Mouse (Mus musculus) hindbrain, embryonic 13.5 days (tissue): ENCODE data around the gene Gab3. TPM values are rescaled to one million over a fixed set of nuclear protein-coding genes. Genes with fewer than 3 reads are reported as not detected.
A peak's percentile ranks its signal among the peaks of the same experiment; 100 is the strongest.
"Not testable (repeated sequence)": the region's sequence is repeated elsewhere in the genome, so short reads cannot be mapped to it uniquely, and the experiment has no call there.

Experiments used
- ATAC-seq: fragments of 200-750 bp; cut with Nextera tagmentation; 2 replicates; pipeline ENCODE4 v1.8.0; 2017; ENCODE audit warnings: moderate TSS enrichment; ENCODE audit not compliant: low FRiP score
- H3K27ac ChIP-seq: fragments of 300-500 bp; sonication (generic); 2 replicates; pipeline ENCODE4 v1.5.1; 2015; ENCODE audit warnings: inconsistent platforms, mild to moderate bottlenecking, moderate library complexity
- H3K27me3 ChIP-seq: fragments of 300-500 bp; sonication (generic); 2 replicates; pipeline ENCODE4 v1.6.1; 2015; ENCODE audit warnings: mild to moderate bottlenecking, inconsistent platforms
- H3K36me3 ChIP-seq: fragments of 300-500 bp; sonication (generic); 2 replicates; pipeline ENCODE4 v1.6.1; 2015; ENCODE audit warnings: mild to moderate bottlenecking, inconsistent platforms
- H3K4me1 ChIP-seq: fragments of 300-500 bp; sonication (generic); replicated peaks from 2 replicates; pipeline ENCODE4 v1.6.1; 2015; ENCODE audit warnings: inconsistent platforms
- H3K4me2 ChIP-seq: fragments of 300-500 bp; sonication (generic); 2 replicates; pipeline ENCODE4 v1.6.1; 2015; ENCODE audit warnings: inconsistent platforms, mild to moderate bottlenecking, moderate library complexity
- H3K4me3 ChIP-seq: fragments of 300-500 bp; sonication (generic); 2 replicates; pipeline ENCODE4 v1.5.1; 2015; ENCODE audit warnings: mild to moderate bottlenecking, inconsistent platforms
- H3K9ac ChIP-seq: fragments of 300-500 bp; sonication (generic); 2 replicates; pipeline ENCODE4 v1.6.1; 2015; ENCODE audit warnings: mild to moderate bottlenecking, inconsistent platforms
- H3K9me3 ChIP-seq: fragments of 300-500 bp; sonication (generic); 2 replicates; pipeline ENCODE4 v1.6.1; 2016; ENCODE audit warnings: inconsistent platforms
- WGBS: fragments of 180-500 bp; shearing (Covaris S2); methylation state at CpG from one replicate; pipeline ENCODE4 v1.1.7; 2015; 5-methylcytosine and 5-hydroxymethylcytosine counted together
- polyA plus RNA-seq: library from polyadenylated mRNA; unstranded; fragments of >200 nt; fragmentation: Nextera tagmentation; extraction: Ambion mirVana; gene quantifications from 2 replicates; pipeline ENCODE4 v1.2.1, GENCODE M21; 2015

The Gab3 gene
- polyA plus RNA-seq, 1 experiment from 2014 or later: 2.6 TPM

- Histone ChIP-seq H3K4me3 (no peak overlapping the region), H3K27me3 (no peaks in the 10 kb centered on the region), H3K27ac (no peak overlapping the region), H3K4me1 (no peaks in the 10 kb centered on the region), H3K36me3 (no peaks in the 10 kb centered on the region), H3K9me3 (no peaks in the 10 kb centered on the region), H3K4me2 (no peak overlapping the region), H3K9ac (no peak overlapping the region)
- ATAC-seq: no peak
- WGBS: 15% methylated on average over 1 of the region's 1 CpGs
These were observed 396 bp upstream of the Gab3 start for GRCm38 (mm10) chrX:75085654-75086053.

DNA sequence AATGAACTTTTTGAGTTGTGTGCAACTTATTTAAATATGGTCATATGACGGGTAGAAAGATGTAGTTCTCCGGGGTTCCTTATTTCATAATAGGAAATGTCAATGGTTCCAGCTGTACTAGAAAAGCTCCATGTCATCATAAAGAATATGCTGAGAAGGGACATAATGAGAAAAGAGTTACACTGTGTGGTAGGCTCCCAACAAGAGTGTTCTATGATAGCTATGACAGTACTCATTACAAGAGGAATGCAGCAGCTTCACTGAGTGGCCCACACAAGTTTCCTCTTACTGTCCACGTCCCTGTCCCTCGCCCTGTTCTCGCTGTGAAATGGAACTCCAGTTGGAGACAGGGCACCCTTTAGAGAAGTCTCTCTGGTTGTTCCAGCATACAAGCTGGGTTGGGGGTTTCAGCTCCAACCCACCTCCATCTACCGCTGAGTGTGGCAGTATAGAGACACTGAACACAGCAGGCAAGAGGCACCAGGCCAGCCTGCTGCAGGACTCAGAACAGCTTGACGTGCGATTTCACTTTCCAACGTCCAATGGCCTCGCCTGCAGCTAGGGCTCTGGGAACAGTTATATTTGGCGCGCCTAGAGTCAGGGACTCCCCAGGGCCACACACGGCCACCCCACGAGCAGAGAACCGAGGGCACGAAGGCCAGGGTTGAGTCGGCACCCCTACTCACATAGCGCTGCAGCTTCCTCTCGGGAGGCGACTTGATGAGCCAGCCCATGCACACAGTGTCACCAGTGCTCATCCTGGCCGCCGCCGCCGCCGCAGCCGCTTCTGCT, 1.1 kb downstream of the Gab3 start:
- Histone ChIP-seq H3K4me3 (peak overlapping the region; percentile 49), H3K9ac (peak overlapping the region; percentile 68), H3K27me3 (no peaks in the 10 kb centered on the region), H3K36me3 (no peaks in the 10 kb centered on the region), H3K9me3 (no peaks in the 10 kb centered on the region), H3K4me2 (peak overlapping the region; percentile 58), H3K27ac (peak overlapping the region; percentile 23; the same call in 1 of the 2 replicates), H3K4me1 (no peaks in the 10 kb centered on the region)
- WGBS: 23% methylated on average over 18 of the region's 26 CpGs
- peak; percentile 89 for ATAC-seq

DNA sequence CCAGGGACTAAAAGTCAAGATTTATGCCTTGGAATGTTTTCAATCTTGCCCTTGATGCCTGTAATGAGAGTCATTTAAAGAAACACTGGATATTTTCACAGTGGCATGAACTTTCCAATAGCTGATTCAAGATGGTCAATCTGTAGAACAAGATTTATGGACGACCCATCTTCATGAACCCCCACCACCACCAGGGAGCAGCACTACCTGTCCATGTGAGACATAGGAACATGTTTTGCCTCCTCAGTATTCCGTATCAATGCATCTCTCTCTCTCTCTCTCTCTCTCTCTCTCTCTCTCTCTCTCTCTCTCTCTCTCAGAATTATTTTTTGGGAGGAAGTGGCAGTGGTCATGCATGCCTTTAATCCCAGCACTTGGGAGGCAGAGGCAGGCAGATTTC, 2.9 kb downstream of the Gab3 start:
- no peaks in the 10 kb centered on the region for H3K27me3 ChIP-seq
- H3K4me3 ChIP-seq: no peak overlapping the region
- H3K4me2 ChIP-seq: no peak overlapping the region
- no peaks in the 10 kb centered on the region for H3K36me3 ChIP-seq
- no peak overlapping the region for H3K27ac ChIP-seq
- H3K9me3 ChIP-seq: no peaks in the 10 kb centered on the region
- H3K9ac ChIP-seq: no peak overlapping the region
- ATAC-seq: no peak
- H3K4me1 ChIP-seq: no peaks in the 10 kb centered on the region
- WGBS: 61% methylated on average over 2 of the region's 2 CpGs

DNA sequence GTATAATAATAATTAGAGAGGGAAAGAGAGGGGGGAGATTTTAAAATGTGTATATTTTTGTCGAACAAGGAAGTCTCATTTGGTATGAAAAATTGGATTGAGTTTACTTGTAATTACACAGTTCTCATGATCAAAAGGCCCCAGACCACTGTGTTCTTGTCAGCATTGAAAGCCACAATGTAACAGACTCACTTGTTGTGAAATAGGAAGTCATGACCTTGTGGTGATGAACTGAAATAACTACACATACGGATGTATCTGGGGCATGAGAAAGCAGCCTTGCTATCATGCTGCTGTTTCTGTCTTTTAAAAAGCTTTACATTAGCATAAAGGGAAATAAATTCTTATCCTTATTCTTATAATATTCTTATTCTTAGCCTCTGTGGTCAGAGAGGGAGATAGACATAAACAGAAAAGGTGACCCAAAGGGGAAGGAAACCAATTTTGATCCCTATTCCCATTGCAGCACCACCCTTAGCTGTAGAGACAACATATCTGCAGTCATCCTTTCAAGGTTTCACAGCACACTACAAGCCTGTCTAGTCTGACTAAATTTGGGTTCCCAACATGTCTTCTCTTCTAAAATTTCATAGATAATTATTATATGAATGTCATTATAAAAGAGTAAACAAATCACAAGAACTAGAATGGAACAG, 29.0 kb downstream of the Gab3 start:
- H3K36me3 ChIP-seq: no peaks in the 10 kb centered on the region
- no peaks in the 10 kb centered on the region for H3K27me3 ChIP-seq
- H3K4me3 ChIP-seq: no peak overlapping the region
- H3K4me2 ChIP-seq: no peak overlapping the region
- 88% methylated on average over 2 of the region's 2 CpGs for WGBS
- no peaks in the 10 kb centered on the region for H3K4me1 ChIP-seq
- H3K9ac ChIP-seq: no peak overlapping the region
- H3K27ac ChIP-seq: no peak overlapping the region
- no peaks in the 10 kb centered on the region for H3K9me3 ChIP-seq
- no peak for ATAC-seq

- Histone ChIP-seq H3K4me1 (no peaks in the 10 kb centered on the region), H3K27me3 (no peaks in the 10 kb centered on the region), H3K4me2 (no peak overlapping the region), H3K9ac (no peak overlapping the region), H3K27ac (no peak overlapping the region), H3K4me3 (no peak overlapping the region), H3K9me3 (no peaks in the 10 kb centered on the region), H3K36me3 (no peaks in the 10 kb centered on the region)
- 67% methylated on average over 3 of the region's 3 CpGs for WGBS
- ATAC-seq: no peak
These were observed 38.2 kb downstream of the Gab3 start for GRCm38 (mm10) chrX:75046921-75047635.

DNA sequence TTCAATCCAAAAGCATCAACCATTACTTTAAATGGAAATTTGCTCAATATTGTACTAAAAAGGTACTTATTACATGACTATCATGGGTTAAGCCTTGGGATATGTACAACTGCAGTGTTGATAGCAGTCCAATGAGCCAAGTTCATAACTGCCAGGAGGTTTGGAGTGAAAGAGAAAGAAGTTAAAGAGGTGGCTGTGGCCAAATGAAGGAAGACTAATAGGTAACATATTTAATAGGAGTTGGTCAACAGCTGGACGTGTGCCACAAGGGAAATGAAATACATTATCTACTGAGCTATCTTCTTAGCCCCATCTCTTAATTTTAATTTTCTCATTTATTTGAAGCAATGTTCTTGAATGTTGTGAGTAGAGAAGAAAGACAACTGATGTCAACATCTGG, 39.3 kb downstream of the Gab3 start:
- no peaks in the 10 kb centered on the region for H3K27me3 ChIP-seq
- 83% methylated on average over 1 of the region's 1 CpGs for WGBS
- no peak overlapping the region for H3K4me2 ChIP-seq
- no peaks in the 10 kb centered on the region for H3K4me1 ChIP-seq
- no peaks in the 10 kb centered on the region for H3K9me3 ChIP-seq
- H3K36me3 ChIP-seq: no peaks in the 10 kb centered on the region
- ATAC-seq: no peak
- no peak overlapping the region for H3K4me3 ChIP-seq
- no peak overlapping the region for H3K9ac ChIP-seq
- H3K27ac ChIP-seq: no peak overlapping the region

GRCm38 (mm10) chrX:75044595-75044994, 40.7 kb downstream of the Gab3 start:
- H3K36me3 ChIP-seq: no peaks in the 10 kb centered on the region
- no peak overlapping the region for H3K27ac ChIP-seq
- no peak overlapping the region for H3K4me3 ChIP-seq
- no peak overlapping the region for H3K4me2 ChIP-seq
- WGBS: 83% methylated on average over 4 of the region's 4 CpGs
- no peaks in the 10 kb centered on the region for H3K27me3 ChIP-seq
- no peaks in the 10 kb centered on the region for H3K9me3 ChIP-seq
- H3K9ac ChIP-seq: no peak overlapping the region
- H3K4me1 ChIP-seq: no peaks in the 10 kb centered on the region
- no peak for ATAC-seq

DNA sequence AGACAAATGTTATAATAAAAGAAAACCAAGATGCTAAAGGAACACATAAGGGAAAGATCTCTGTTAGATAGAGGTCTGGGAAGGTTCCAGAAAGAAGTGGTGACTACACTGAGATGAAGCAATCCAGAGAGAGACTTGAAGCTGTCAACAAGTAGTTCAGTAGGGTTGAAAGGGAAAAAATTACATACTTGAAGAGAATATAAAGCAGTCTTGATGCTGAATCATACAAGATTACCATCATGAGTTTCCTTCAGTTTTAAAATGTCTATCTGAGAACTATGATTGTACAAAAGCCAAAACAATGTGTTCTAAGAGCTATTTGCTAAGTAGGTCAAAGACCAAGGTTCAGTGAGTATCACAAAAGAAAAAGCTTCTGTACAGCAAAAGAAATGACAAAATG, 48.6 kb downstream of the Gab3 start:
- H3K4me3 ChIP-seq: no peak overlapping the region
- H3K27me3 ChIP-seq: no peaks in the 10 kb centered on the region
- H3K4me2 ChIP-seq: no peak overlapping the region
- no peaks in the 10 kb centered on the region for H3K36me3 ChIP-seq
- no peaks in the 10 kb centered on the region for H3K9me3 ChIP-seq
- no peak for ATAC-seq
- no peak overlapping the region for H3K27ac ChIP-seq
- H3K4me1 ChIP-seq: no peaks in the 10 kb centered on the region
- H3K9ac ChIP-seq: no peak overlapping the region

GRCm38 (mm10) chrX:75035162-75035561, 50.1 kb downstream of the Gab3 start:
- no peaks in the 10 kb centered on the region for H3K4me1 ChIP-seq
- 94% methylated on average over 2 of the region's 2 CpGs for WGBS
- H3K9me3 ChIP-seq: no peaks in the 10 kb centered on the region
- no peak overlapping the region for H3K27ac ChIP-seq
- H3K27me3 ChIP-seq: no peaks in the 10 kb centered on the region
- no peak overlapping the region for H3K4me2 ChIP-seq
- no peaks in the 10 kb centered on the region for H3K36me3 ChIP-seq
- no peak for ATAC-seq
- H3K9ac ChIP-seq: no peak overlapping the region
- H3K4me3 ChIP-seq: no peak overlapping the region

DNA sequence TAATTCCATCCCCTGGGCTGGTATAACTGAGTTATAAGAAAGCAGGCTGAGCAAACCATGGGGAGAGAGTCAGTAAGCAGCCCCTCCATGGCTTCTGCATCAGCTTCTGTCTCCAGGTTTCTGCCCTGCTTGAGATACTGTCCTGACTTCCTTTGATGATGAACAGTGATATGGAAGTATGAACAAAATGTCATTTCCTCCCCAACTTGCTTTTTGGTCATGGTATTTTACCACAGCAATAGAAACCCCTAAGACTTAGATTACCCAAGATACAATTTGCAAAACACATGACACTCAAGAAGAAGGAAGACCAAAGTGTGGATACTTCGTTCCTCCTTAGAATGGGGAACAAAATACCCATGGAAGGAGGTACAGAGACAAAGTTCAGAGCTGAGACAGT, 51.2 kb downstream of the Gab3 start:
- not testable (repeated sequence) for ATAC-seq, H3K27ac ChIP-seq, H3K9ac ChIP-seq, H3K4me3 ChIP-seq, H3K9me3 ChIP-seq, H3K27me3 ChIP-seq, H3K4me1 ChIP-seq, H3K4me2 ChIP-seq, H3K36me3 ChIP-seq
- 52% methylated on average over 1 of the region's 1 CpGs for WGBS

DNA sequence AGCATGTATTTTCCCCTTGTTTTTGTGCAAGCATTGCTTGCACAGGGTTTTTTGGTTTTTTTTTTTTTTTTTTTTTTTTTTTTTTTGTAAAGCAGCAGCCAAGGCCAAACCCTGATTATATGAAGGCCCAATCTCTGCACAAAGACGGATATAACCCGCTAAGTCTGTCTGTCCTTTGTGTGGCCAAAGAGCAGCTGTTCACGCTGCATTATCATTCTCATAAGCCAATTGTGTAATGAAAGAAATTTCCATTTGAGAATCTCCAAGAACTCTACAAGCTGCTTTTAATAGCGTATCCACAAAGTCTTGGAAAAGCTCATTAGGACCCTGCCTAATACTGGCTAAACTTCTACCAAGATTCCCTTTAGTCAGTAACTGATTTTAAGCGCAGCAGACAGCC, 101.5 kb downstream of the Gab3 start:
- Histone ChIP-seq H3K27ac (no peak overlapping the region), H3K4me2 (no peak overlapping the region), H3K27me3 (no peaks in the 10 kb centered on the region), H3K4me3 (no peak overlapping the region), H3K4me1 (no peaks in the 10 kb centered on the region), H3K36me3 (no peaks in the 10 kb centered on the region), H3K9me3 (no peaks in the 10 kb centered on the region), H3K9ac (no peak overlapping the region)
- WGBS: 67% methylated on average over 5 of the region's 5 CpGs
- ATAC-seq: no peak

- not testable (repeated sequence) for H3K36me3 ChIP-seq, H3K4me3 ChIP-seq, H3K9me3 ChIP-seq, ATAC-seq, H3K9ac ChIP-seq, H3K4me1 ChIP-seq, H3K27me3 ChIP-seq, H3K4me2 ChIP-seq, H3K27ac ChIP-seq
- 23% methylated on average over 1 of the region's 2 CpGs for WGBS
These were observed 122.4 kb downstream of the Gab3 start for GRCm38 (mm10) chrX:74962899-74963298.
